In genomic region chr7:80490351-80490750, GRCm38 (mm10) we compare ENCODE assay signal across 24 mouse cellular contexts.
"Had no signal": no experiment of that assay in that cellular context is flagged by ENCODE, and none has a peak within 500 bp of the region (broad histone marks: within the 10 kb centered on the region; RNA-seq: fewer than 3 reads in every experiment).

No protein-coding gene starts in this region.

- H3K27me3 ChIP-seq: heart, embryonic 13.5 days; heart, embryonic 15.5 days; hindbrain, embryonic 13.5 days; hindbrain, embryonic 15.5 days; kidney, embryonic 15.5 days; limb, embryonic 13.5 days; limb, embryonic 15.5 days had no signal

- H3K4me3 ChIP-seq: heart, embryonic 13.5 days; heart, embryonic 15.5 days; hindbrain, embryonic 13.5 days; hindbrain, embryonic 15.5 days; kidney, embryonic 15.5 days; limb, embryonic 13.5 days; limb, embryonic 15.5 days had no signal

- DNase-seq: gastrocnemius, postnatal 14 days; gastrocnemius, postnatal 36 days; heart, adult 18-20 months; heart, postnatal 14 days; heart, postnatal 36 days; kidney, adult 11 months; kidney, adult 2 months; kidney, adult 9 months; kidney, postnatal 14 days; kidney, postnatal 36 days; layer of hippocampus, adult 9-11 months; layer of hippocampus, postnatal 36 days; left cerebral cortex, postnatal 4 days had no signal

- H3K27ac ChIP-seq: heart, embryonic 13.5 days; heart, embryonic 15.5 days; hindbrain, embryonic 13.5 days; hindbrain, embryonic 15.5 days; hindbrain, postnatal 0 days; kidney, embryonic 15.5 days; kidney, postnatal 0 days; limb, embryonic 13.5 days; limb, embryonic 15.5 days had no signal

- H3K4me2 ChIP-seq: heart, embryonic 11.5 days; heart, embryonic 13.5 days; heart, embryonic 15.5 days; hindbrain, embryonic 13.5 days; hindbrain, embryonic 15.5 days; kidney, embryonic 15.5 days; limb, embryonic 13.5 days; limb, embryonic 15.5 days had no signal

- H3K4me1 ChIP-seq: heart, embryonic 13.5 days; heart, embryonic 15.5 days; hindbrain, embryonic 13.5 days; hindbrain, embryonic 15.5 days; kidney, embryonic 15.5 days; limb, embryonic 13.5 days; limb, embryonic 15.5 days had no signal

- H3K9ac ChIP-seq: heart, embryonic 13.5 days; heart, embryonic 15.5 days; hindbrain, embryonic 13.5 days; hindbrain, embryonic 15.5 days; kidney, embryonic 15.5 days; limb, embryonic 13.5 days; limb, embryonic 15.5 days had no signal

- H3K9me3 ChIP-seq: heart, embryonic 13.5 days; heart, embryonic 15.5 days; hindbrain, embryonic 13.5 days; hindbrain, embryonic 15.5 days; kidney, embryonic 15.5 days; limb, embryonic 13.5 days; limb, embryonic 15.5 days had no signal

- ATAC-seq: hindbrain, postnatal 0 days; intestine, embryonic 16.5 days had no signal
